Mouse (Mus musculus) heart, embryonic 16.5 days (tissue): ENCODE measurements around the gene 2310030G06Rik. TPM values are rescaled to one million over a fixed set of nuclear protein-coding genes. Genes with fewer than 3 reads are reported as not detected.
A peak's percentile ranks its signal among the peaks of the same experiment; 100 is the strongest.

Experiments
- ATAC-seq: fragments of 200-750 bp; cut with Nextera tagmentation; replicated peaks from 2 replicates; pipeline ENCODE4 v1.8.0; 2017; ENCODE audit warnings: moderate number of reproducible peaks; ENCODE audit not compliant: insufficient read depth, low FRiP score; ENCODE audit errors: extremely low read depth
- H3K27ac ChIP-seq: fragments of 300-500 bp; sonication (generic); 2 replicates; pipeline ENCODE4 v1.5.1; 2014; ENCODE audit warnings: mild to moderate bottlenecking, low read length, control low read depth, moderate library complexity
- H3K27me3 ChIP-seq: fragments of 300-500 bp; sonication (generic); 2 replicates; pipeline ENCODE4 v1.6.1; 2014; ENCODE audit warnings: low read length, mixed read lengths; ENCODE audit not compliant: control insufficient read depth, insufficient read depth
- H3K36me3 ChIP-seq: fragments of 300-500 bp; sonication (generic); 2 replicates; pipeline ENCODE4 v1.6.1; 2014; ENCODE audit not compliant: control insufficient read depth, insufficient read depth
- H3K4me1 ChIP-seq: fragments of 300-500 bp; sonication (generic); 2 replicates; pipeline ENCODE4 v1.6.1; 2014; ENCODE audit warnings: low read length, mixed read lengths; ENCODE audit not compliant: control insufficient read depth, insufficient read depth
- H3K4me2 ChIP-seq: fragments of 300-500 bp; sonication (generic); 2 replicates; pipeline ENCODE4 v1.6.1; 2014; ENCODE audit warnings: low read depth, mild to moderate bottlenecking, control low read depth, low read length
- H3K4me3 ChIP-seq: fragments of 300-500 bp; sonication (generic); 2 replicates; pipeline ENCODE4 v1.5.1; 2014; ENCODE audit warnings: mild to moderate bottlenecking, control low read depth, low read length
- H3K9ac ChIP-seq: fragments of 300-500 bp; sonication (generic); 2 replicates; pipeline ENCODE4 v1.6.1; 2014; ENCODE audit warnings: low read length, control low read depth
- H3K9me3 ChIP-seq: fragments of 300-500 bp; sonication (generic); replicated peaks from 2 replicates; pipeline ENCODE4 v1.6.1; 2016; ENCODE audit warnings: low read length; ENCODE audit not compliant: control insufficient read depth
- WGBS: fragments of 180-500 bp; shearing (Covaris S2); extraction: QIAGEN DNeasy Blood & Tissue Kit; methylation state at CpG from one replicate; pipeline ENCODE4 v1.1.7; 2014; 5-methylcytosine and 5-hydroxymethylcytosine counted together
- polyA plus RNA-seq: library from polyadenylated mRNA; unstranded; fragments of >200 nt; fragmentation: Nextera tagmentation; extraction: Ambion mirVana; gene quantifications from 2 replicates; pipeline ENCODE4 v1.2.1, GENCODE M21; 2015

2310030G06Rik gene
- polyA plus RNA-seq, 1 experiment from 2014 or later: 7.9 TPM

- 30% methylated on average over 22 of the region's 22 CpGs for WGBS
- no peak for ATAC-seq
These were observed 5.0 kb upstream of the 2310030G06Rik start, which contains the start of gene Cryab for GRCm38 (mm10) chr9:50751323-50751722. Cryab (plus strand) TSS chr9:50751325.

GRCm38 (mm10) chr9:50750706-50751105 is 4.4 kb upstream of the 2310030G06Rik start:
- H3K4me3 ChIP-seq: peak overlapping the region; percentile 69
- H3K4me2 ChIP-seq: peak overlapping the region; percentile 73
- peaks cover 20% of the 10 kb centered on the region for H3K4me1 ChIP-seq
- no peaks in the 10 kb centered on the region for H3K9me3 ChIP-seq
- no peak for ATAC-seq
- peak overlapping the region; percentile 72 for H3K9ac ChIP-seq
- H3K27me3 ChIP-seq: no peaks in the 10 kb centered on the region
- peaks cover 4% of the 10 kb centered on the region; the same call in 1 of the 2 replicates for H3K36me3 ChIP-seq
- WGBS: 41% methylated on average over 6 of the region's 6 CpGs
- peak overlapping the region; percentile 99 for H3K27ac ChIP-seq

More at GRCm38 (mm10) chr9:50751323-50751722, 5.0 kb upstream of the 2310030G06Rik start, which contains the start of gene Cryab:
- H3K36me3 ChIP-seq: peaks cover 9% of the 10 kb centered on the region
- H3K4me1 ChIP-seq: peaks cover 19% of the 10 kb centered on the region
- peak within 1 kb of the TSS; percentile 99 for H3K27ac ChIP-seq
- no peaks in the 10 kb centered on the region for H3K27me3 ChIP-seq
- no peaks in the 10 kb centered on the region for H3K9me3 ChIP-seq
- H3K4me2 ChIP-seq: peak within 1 kb of the TSS; percentile 73
- H3K4me3 ChIP-seq: peak within 1 kb of the TSS; percentile 69
- peak within 1 kb of the TSS; percentile 72 for H3K9ac ChIP-seq

GRCm38 (mm10) chr9:50745806-50746205 is 530 bp downstream of the 2310030G06Rik start:
- Histone ChIP-seq H3K4me1 (peaks cover 29% of the 10 kb centered on the region), H3K36me3 (no peaks in the 10 kb centered on the region), H3K9ac (peak overlapping the region; percentile 81), H3K4me2 (peak overlapping the region; percentile 71), H3K27ac (peak overlapping the region; percentile 86), H3K9me3 (no peaks in the 10 kb centered on the region), H3K27me3 (no peaks in the 10 kb centered on the region), H3K4me3 (peak overlapping the region; percentile 59)
- 25% methylated on average over 7 of the region's 7 CpGs for WGBS
- peak; percentile 1; the same call in 1 of the 2 replicates for ATAC-seq

- Histone ChIP-seq H3K4me2 (no peak overlapping the region), H3K4me3 (no peak overlapping the region), H3K27ac (peak overlapping the region; percentile 29; the same call in 1 of the 2 replicates), H3K9me3 (no peaks in the 10 kb centered on the region), H3K9ac (no peak overlapping the region), H3K4me1 (peaks cover 32% of the 10 kb centered on the region), H3K27me3 (no peaks in the 10 kb centered on the region), H3K36me3 (no peaks in the 10 kb centered on the region)
- WGBS: 73% methylated on average over 2 of the region's 2 CpGs
- ATAC-seq: no peak
These were observed 3.6 kb downstream of the 2310030G06Rik start for GRCm38 (mm10) chr9:50742744-50743143.

- no peak overlapping the region for H3K4me2 ChIP-seq
- no peaks in the 10 kb centered on the region for H3K36me3 ChIP-seq
- H3K9ac ChIP-seq: no peak overlapping the region
- H3K4me1 ChIP-seq: peaks cover 30% of the 10 kb centered on the region
- no peaks in the 10 kb centered on the region for H3K27me3 ChIP-seq
- H3K4me3 ChIP-seq: no peak overlapping the region
- no peaks in the 10 kb centered on the region for H3K9me3 ChIP-seq
- WGBS: 58% methylated on average over 3 of the region's 3 CpGs
- H3K27ac ChIP-seq: peak overlapping the region; percentile 29; the same call in 1 of the 2 replicates
- no peak for ATAC-seq
These were observed 4.1 kb downstream of the 2310030G06Rik start for GRCm38 (mm10) chr9:50742261-50742660.

- no peak for ATAC-seq
- H3K36me3 ChIP-seq: no peaks in the 10 kb centered on the region
- H3K27me3 ChIP-seq: no peaks in the 10 kb centered on the region
- WGBS: 79% methylated on average over 14 of the region's 14 CpGs
- no peak overlapping the region for H3K27ac ChIP-seq
- H3K9ac ChIP-seq: no peak overlapping the region
- H3K4me2 ChIP-seq: no peak overlapping the region
- peaks cover 21% of the 10 kb centered on the region for H3K4me1 ChIP-seq
- no peak overlapping the region for H3K4me3 ChIP-seq
- no peaks in the 10 kb centered on the region for H3K9me3 ChIP-seq
These were observed 5.2 kb downstream of the 2310030G06Rik start for GRCm38 (mm10) chr9:50740867-50741784.

- Histone ChIP-seq H3K4me2 (peak within 1 kb of the TSS; percentile 74), H3K9ac (no peak within 1 kb of the TSS), H3K27me3 (no peaks in the 10 kb centered on the region), H3K27ac (peak within 1 kb of the TSS; percentile 78), H3K9me3 (no peaks in the 10 kb centered on the region), H3K36me3 (no peaks in the 10 kb centered on the region), H3K4me3 (peak within 1 kb of the TSS; percentile 52), H3K4me1 (peaks cover 18% of the 10 kb centered on the region)
- peak; percentile 99 for ATAC-seq
- 10% methylated on average over 36 of the region's 36 CpGs for whole genome bisulfite sequencing
These were observed 7.1 kb downstream of the 2310030G06Rik start, which contains the start of gene Dixdc1 for GRCm38 (mm10) chr9:50738914-50739870. Dixdc1 (minus strand) TSS chr9:50739517.

- Histone ChIP-seq H3K9me3 (no peaks in the 10 kb centered on the region), H3K9ac (no peak overlapping the region), H3K27me3 (no peaks in the 10 kb centered on the region), H3K27ac (no peak overlapping the region), H3K4me1 (peaks cover 12% of the 10 kb centered on the region), H3K4me2 (peak overlapping the region; percentile 40; the same call in 1 of the 2 replicates), H3K4me3 (no peak overlapping the region), H3K36me3 (no peaks in the 10 kb centered on the region)
- 2% methylated on average over 9 of the region's 9 CpGs for WGBS
- no peak for ATAC-seq
These were observed 11.3 kb downstream of the 2310030G06Rik start for GRCm38 (mm10) chr9:50734989-50735388.
